Mouse (Mus musculus) heart, adult 2 months (tissue): Measurements from ENCODE around the gene Zc3h12c.

Experiments
- CTCF ChIP-seq: fragments of 200-600 bp; IDR thresholded peaks from 2 replicates; pipeline ENCODE4 v1.8.1; 2022; ENCODE audit warnings: antibody characterized with exemption, mild to moderate bottlenecking, moderate library complexity
- EP300 ChIP-seq: fragments of 200-500 bp; IDR thresholded peaks from 2 replicates; pipeline ENCODE4 v1.6.1; 2011; ENCODE audit warnings: low read depth, low read length, control low read depth; ENCODE audit not compliant: insufficient read depth
- POLR2A ChIP-seq: fragments of 200-500 bp; IDR thresholded peaks from 2 replicates; pipeline ENCODE4 v1.6.1; 2011; ENCODE audit warnings: mild to moderate bottlenecking, low read depth, low read length, control low read depth; ENCODE audit not compliant: insufficient read depth

- TF ChIP-seq CTCF (no peak), POLR2A (no peak), EP300 (no peak)
These were observed 64.7 kb downstream of the Zc3h12c start for GRCm38 (mm10) chr9:52103448-52104224.
